Mouse (Mus musculus) liver, postnatal 0 days (tissue): ENCODE measurements around the gene 1700012A03Rik. TPM values are rescaled to one million over a fixed set of nuclear protein-coding genes. Genes with fewer than 3 reads are reported as not detected.

Experiments used
- ATAC-seq: fragments of 200-750 bp; cut with Nextera tagmentation; 2 replicates; pipeline ENCODE4 v1.8.0; 2017; ENCODE audit warnings: mild to moderate bottlenecking, moderate library complexity
- DNase-seq: peaks from one replicate; pipeline ENCODE4 v3.0.0-alpha.2; 2016
- H3K27ac ChIP-seq: fragments of 300-500 bp; sonication (generic); 2 replicates; pipeline ENCODE4 v1.5.1; 2014; ENCODE audit warnings: antibody characterized with exemption, moderate library complexity, mild to moderate bottlenecking, low read depth
- H3K27me3 ChIP-seq: fragments of 300-500 bp; sonication (generic); 2 replicates; pipeline ENCODE4 v1.6.1; 2014; ENCODE audit warnings: low read length, control low read depth, mixed read lengths; ENCODE audit not compliant: insufficient read depth
- H3K36me3 ChIP-seq: fragments of 300-500 bp; sonication (generic); replicated peaks from 2 replicates; pipeline ENCODE4 v1.6.1; 2014; ENCODE audit warnings: mild to moderate bottlenecking, control low read depth, low read length, moderate library complexity, mixed read lengths; ENCODE audit not compliant: insufficient read depth
- H3K4me1 ChIP-seq: fragments of 300-500 bp; sonication (generic); 2 replicates; pipeline ENCODE4 v1.6.1; 2014; ENCODE audit warnings: antibody characterized with exemption, mild to moderate bottlenecking, control low read depth; ENCODE audit not compliant: insufficient read depth
- H3K4me2 ChIP-seq: fragments of 300-500 bp; sonication (generic); 2 replicates; pipeline ENCODE4 v1.6.1; 2014; ENCODE audit warnings: low read depth, mild to moderate bottlenecking, low read length, moderate library complexity, mixed read lengths
- H3K4me3 ChIP-seq: fragments of 300-500 bp; sonication (generic); 2 replicates; pipeline ENCODE4 v1.5.1; 2014; ENCODE audit warnings: low read depth, low read length
- H3K9ac ChIP-seq: fragments of 300-500 bp; sonication (generic); replicated peaks from 2 replicates; pipeline ENCODE4 v1.6.1; 2014; ENCODE audit warnings: mild to moderate bottlenecking, moderate library complexity
- H3K9me3 ChIP-seq: fragments of 300-500 bp; sonication (generic); 2 replicates; pipeline ENCODE4 v1.6.1; 2016; ENCODE audit warnings: mild to moderate bottlenecking, control low read depth, low read length, mixed read lengths
- CTCF ChIP-seq: sonication (generic); IDR thresholded peaks from 2 replicates; pipeline ENCODE4 v1.5.1; 2016; ENCODE audit warnings: antibody characterized with exemption, low read depth
- EP300 ChIP-seq: IDR thresholded peaks from 2 replicates; pipeline ENCODE4 v1.6.1; 2016; ENCODE audit warnings: antibody characterized with exemption, low read depth, mild to moderate bottlenecking
- WGBS: fragments of 180-500 bp; shearing (Covaris S2); extraction: QIAGEN DNeasy Blood & Tissue Kit; methylation state at CpG from one replicate; pipeline ENCODE4 v1.1.7; 2014; ENCODE audit not compliant: insufficient replicate concordance; 5-methylcytosine and 5-hydroxymethylcytosine counted together
- polyA plus RNA-seq: library from polyadenylated mRNA; unstranded; fragments of >200 nt; fragmentation: Nextera tagmentation; extraction: Ambion mirVana; gene quantifications from 2 replicates; pipeline ENCODE4 v1.2.1, GENCODE M21; 2015

1700012A03Rik gene
- polyA plus RNA-seq, 1 experiment from 2014 or later: not detected

GRCm38 (mm10) chr6:32017406-32018104, 32.5 kb upstream of the 1700012A03Rik start:
- ATAC-seq: no peak
- WGBS: 80% methylated on average over 14 of the region's 14 CpGs
- Histone ChIP-seq H3K27me3 (no peaks in the 10 kb centered on the region), H3K36me3 (no peaks in the 10 kb centered on the region), H3K4me2 (no peak overlapping the region), H3K4me3 (no peak overlapping the region), H3K9me3 (no peaks in the 10 kb centered on the region), H3K9ac (no peak overlapping the region), H3K27ac (no peak overlapping the region), H3K4me1 (no peaks in the 10 kb centered on the region)
- no peak for DNase-seq
- TF ChIP-seq CTCF: no peak
- TF ChIP-seq EP300: no peak

GRCm38 (mm10) chr6:32018105-32018446, 32.0 kb upstream of the 1700012A03Rik start:
- no peaks in the 10 kb centered on the region for H3K4me1 ChIP-seq
- DNase-seq (no peak), ATAC-seq (no peak)
- TF ChIP-seq CTCF: no peak
- H3K9me3 ChIP-seq: no peaks in the 10 kb centered on the region
- H3K9ac ChIP-seq: no peak overlapping the region
- 62% methylated on average over 5 of the region's 5 CpGs for WGBS
- H3K4me2 ChIP-seq: no peak overlapping the region
- H3K36me3 ChIP-seq: no peaks in the 10 kb centered on the region
- no peaks in the 10 kb centered on the region for H3K27me3 ChIP-seq
- H3K4me3 ChIP-seq: no peak overlapping the region
- no peak overlapping the region for H3K27ac ChIP-seq

GRCm38 (mm10) chr6:32021853-32022536, 28.1 kb upstream of the 1700012A03Rik start:
- no peak for TF ChIP-seq CTCF
- H3K9ac ChIP-seq: no peak overlapping the region
- H3K4me3 ChIP-seq: no peak overlapping the region
- H3K9me3 ChIP-seq: no peaks in the 10 kb centered on the region
- no peak for DNase-seq
- no peaks in the 10 kb centered on the region for H3K27me3 ChIP-seq
- no peaks in the 10 kb centered on the region for H3K4me1 ChIP-seq
- no peak for ATAC-seq
- 69% methylated on average over 10 of the region's 10 CpGs for WGBS
- no peaks in the 10 kb centered on the region for H3K36me3 ChIP-seq
- no peak overlapping the region for H3K4me2 ChIP-seq
- no peak overlapping the region for H3K27ac ChIP-seq

GRCm38 (mm10) chr6:32022537-32022869, 27.5 kb upstream of the 1700012A03Rik start:
- H3K36me3 ChIP-seq: no peaks in the 10 kb centered on the region
- 75% methylated on average over 1 of the region's 1 CpGs for WGBS
- H3K4me3 ChIP-seq: no peak overlapping the region
- no peak overlapping the region for H3K9ac ChIP-seq
- ATAC-seq (no peak), DNase-seq (no peak)
- H3K27me3 ChIP-seq: no peaks in the 10 kb centered on the region
- H3K9me3 ChIP-seq: no peaks in the 10 kb centered on the region
- TF ChIP-seq EP300 (no peak), CTCF (no peak)
- H3K4me2 ChIP-seq: no peak overlapping the region
- H3K4me1 ChIP-seq: no peaks in the 10 kb centered on the region
- no peak overlapping the region for H3K27ac ChIP-seq

GRCm38 (mm10) chr6:32028228-32029009, 21.6 kb upstream of the 1700012A03Rik start:
- Histone ChIP-seq H3K27ac (no peak overlapping the region), H3K9ac (no peak overlapping the region), H3K4me2 (no peak overlapping the region), H3K4me3 (no peak overlapping the region), H3K27me3 (no peaks in the 10 kb centered on the region), H3K36me3 (no peaks in the 10 kb centered on the region), H3K4me1 (no peaks in the 10 kb centered on the region), H3K9me3 (no peaks in the 10 kb centered on the region)
- TF ChIP-seq CTCF (no peak), EP300 (no peak)
- WGBS: 76% methylated on average over 3 of the region's 3 CpGs
- no peak for ATAC-seq
- no peak for DNase-seq

- no peaks in the 10 kb centered on the region for H3K36me3 ChIP-seq
- no peaks in the 10 kb centered on the region for H3K4me1 ChIP-seq
- H3K4me3 ChIP-seq: no peak overlapping the region
- WGBS: 45% methylated on average over 2 of the region's 2 CpGs
- DNase-seq: no peak
- ATAC-seq: no peak
- TF ChIP-seq EP300 (no peak), CTCF (no peak)
- H3K9me3 ChIP-seq: no peaks in the 10 kb centered on the region
- H3K4me2 ChIP-seq: no peak overlapping the region
- H3K27ac ChIP-seq: no peak overlapping the region
- no peak overlapping the region for H3K9ac ChIP-seq
- no peaks in the 10 kb centered on the region for H3K27me3 ChIP-seq
Observed at GRCm38 (mm10) chr6:32034226-32034625, 15.8 kb upstream of the 1700012A03Rik start.
